Mouse (Mus musculus): ENCODE data around the gene Slfn2. TPM values are rescaled to one million over a fixed set of nuclear protein-coding genes. Genes with fewer than 3 reads are reported as not detected.
A peak's percentile ranks its signal among the peaks of the same experiment; 100 is the strongest.
"Not testable (repeated sequence)": the region's sequence is repeated elsewhere in the genome, so short reads cannot be mapped to it uniquely, and the experiment has no call there.

Gene Slfn2
- polyA plus RNA-seq (2015; fragmentation: Nextera tagmentation; extraction: Ambion mirVana), result 19.0 and 21.5 TPM in 2 replicates

- H3K27me3 ChIP-seq (replicated peaks; ENCODE audit: insufficient read depth, low read length), result no peaks in the 10 kb centered on the region
- ATAC-seq (peak; percentile 59), DNase-seq (ENCODE audit: low spot score) (peak; percentile 32)
- peak within 1 kb of the TSS; percentile 32; the same call in 1 of the 2 replicates for H3K27ac ChIP-seq (ENCODE audit: low read length)
- H3K4me1 ChIP-seq (ENCODE audit: insufficient read depth, low read depth, low read length), result no peaks in the 10 kb centered on the region
- no peaks in the 10 kb centered on the region for H3K36me3 ChIP-seq (ENCODE audit: insufficient read depth, low read length)
- no peak within 1 kb of the TSS for H3K9ac ChIP-seq (replicated peaks; ENCODE audit: low read depth)
- H3K4me3 ChIP-seq (ENCODE audit: low read depth, low read length), result peak within 1 kb of the TSS; percentile 15
- no peak for TF ChIP-seq CTCF (IDR thresholded peaks at IDR 0.05)
- no peak for TF ChIP-seq EP300 (IDR thresholded peaks at IDR 0.05)
- WGBS, result 75% methylated on average over 2 of the region's 2 CpGs
- no peak within 1 kb of the TSS for H3K4me2 ChIP-seq (replicated peaks; ENCODE audit: low read depth, low read length)
- H3K9me3 ChIP-seq (ENCODE audit: low read length), result no peaks in the 10 kb centered on the region
Measured at GRCm38 (mm10) chr11:83064946-83065345, at the start of gene Slfn2. TSS of gene Slfn2 (plus strand) at chr11:83065112.

GRCm38 (mm10) chr11:83016093-83016492 lies 48.8 kb upstream of the Slfn2 start:
- H3K4me1 ChIP-seq (ENCODE audit: insufficient read depth, low read depth, low read length), result no peaks in the 10 kb centered on the region
- H3K4me3 ChIP-seq (ENCODE audit: low read depth, low read length), result no peak overlapping the region
- H3K27me3 ChIP-seq (replicated peaks; ENCODE audit: insufficient read depth, low read length), result no peaks in the 10 kb centered on the region
- no peak overlapping the region for H3K27ac ChIP-seq (ENCODE audit: low read length)
- DNase-seq (ENCODE audit: low spot score) (no peak), ATAC-seq (no peak)
- no peak overlapping the region for H3K4me2 ChIP-seq (replicated peaks; ENCODE audit: low read depth, low read length)
- H3K36me3 ChIP-seq (ENCODE audit: insufficient read depth, low read length), result no peaks in the 10 kb centered on the region
- TF ChIP-seq CTCF (IDR thresholded peaks at IDR 0.05) (no peak), EP300 (IDR thresholded peaks at IDR 0.05) (no peak)
- H3K9ac ChIP-seq (replicated peaks; ENCODE audit: low read depth), result no peak overlapping the region
- H3K9me3 ChIP-seq (ENCODE audit: low read length), result no peaks in the 10 kb centered on the region

- ATAC-seq; H3K27ac ChIP-seq (ENCODE audit: low read length): not testable (repeated sequence)
Measured at GRCm38 (mm10) chr11:83019561-83020519, 45.1 kb upstream of the Slfn2 start.

GRCm38 (mm10) chr11:83020621-83021020 lies 44.3 kb upstream of the Slfn2 start, which contains the start of gene Slfn8:
TSS of gene Slfn8 (minus strand) at chr11:83020810.
- ATAC-seq (no peak), DNase-seq (ENCODE audit: low spot score) (peak; percentile 13)
- TF ChIP-seq CTCF (IDR thresholded peaks at IDR 0.05) (no peak), EP300 (IDR thresholded peaks at IDR 0.05) (no peak)
- Histone ChIP-seq H3K4me1 (ENCODE audit: insufficient read depth, low read depth, low read length) (no peaks in the 10 kb centered on the region), H3K4me3 (ENCODE audit: low read depth, low read length) (no peak within 1 kb of the TSS; the same call in 1 of the 2 replicates), H3K36me3 (ENCODE audit: insufficient read depth, low read length) (no peaks in the 10 kb centered on the region), H3K27me3 (replicated peaks; ENCODE audit: insufficient read depth, low read length) (no peaks in the 10 kb centered on the region), H3K9ac (replicated peaks; ENCODE audit: low read depth) (no peak within 1 kb of the TSS), H3K27ac (ENCODE audit: low read length) (no peak within 1 kb of the TSS), H3K9me3 (ENCODE audit: low read length) (no peaks in the 10 kb centered on the region), H3K4me2 (replicated peaks; ENCODE audit: low read depth, low read length) (peak within 1 kb of the TSS; percentile 3; the same call in 1 of the 2 replicates)
- WGBS, result 47% methylated on average over 5 of the region's 5 CpGs

More at GRCm38 (mm10) chr11:83019561-83020519, 45.1 kb upstream of the Slfn2 start:
- H3K4me2 ChIP-seq (replicated peaks; ENCODE audit: low read depth, low read length), result peak overlapping the region; percentile 3; the same call in 1 of the 2 replicates
- H3K9me3 ChIP-seq (ENCODE audit: low read length); H3K4me1 ChIP-seq (ENCODE audit: insufficient read depth, low read depth, low read length); H3K36me3 ChIP-seq (ENCODE audit: insufficient read depth, low read length); H3K9ac ChIP-seq (replicated peaks; ENCODE audit: low read depth); H3K4me3 ChIP-seq (ENCODE audit: low read depth, low read length); H3K27me3 ChIP-seq (replicated peaks; ENCODE audit: insufficient read depth, low read length): not testable (repeated sequence)
- WGBS, result 73% methylated on average over 18 of the region's 18 CpGs
- peak; percentile 4 for DNase-seq (ENCODE audit: low spot score)

- not testable (repeated sequence) for DNase-seq (ENCODE audit: low spot score); H3K4me3 ChIP-seq (ENCODE audit: low read depth, low read length); ATAC-seq
Measured at GRCm38 (mm10) chr11:83038686-83039085, 26.2 kb upstream of the Slfn2 start.

GRCm38 (mm10) chr11:83039156-83039555 lies 25.8 kb upstream of the Slfn2 start:
- no peak for ATAC-seq
- Histone ChIP-seq H3K27me3 (replicated peaks; ENCODE audit: insufficient read depth, low read length) (no peaks in the 10 kb centered on the region), H3K4me2 (replicated peaks; ENCODE audit: low read depth, low read length) (no peak overlapping the region), H3K36me3 (ENCODE audit: insufficient read depth, low read length) (no peaks in the 10 kb centered on the region), H3K9me3 (ENCODE audit: low read length) (no peaks in the 10 kb centered on the region), H3K4me1 (ENCODE audit: insufficient read depth, low read depth, low read length) (no peaks in the 10 kb centered on the region), H3K9ac (replicated peaks; ENCODE audit: low read depth) (no peak overlapping the region), H3K4me3 (ENCODE audit: low read depth, low read length) (no peak overlapping the region), H3K27ac (ENCODE audit: low read length) (no peak overlapping the region)
- TF ChIP-seq EP300 (IDR thresholded peaks at IDR 0.05), result no peak
- no peak for TF ChIP-seq CTCF (IDR thresholded peaks at IDR 0.05)
- WGBS, result 86% methylated on average over 1 of the region's 1 CpGs
- no peak for DNase-seq (ENCODE audit: low spot score)

More at GRCm38 (mm10) chr11:83038686-83039085, 26.2 kb upstream of the Slfn2 start:
- H3K4me1 ChIP-seq (ENCODE audit: insufficient read depth, low read depth, low read length); H3K27ac ChIP-seq (ENCODE audit: low read length); H3K27me3 ChIP-seq (replicated peaks; ENCODE audit: insufficient read depth, low read length); H3K4me2 ChIP-seq (replicated peaks; ENCODE audit: low read depth, low read length); H3K36me3 ChIP-seq (ENCODE audit: insufficient read depth, low read length); H3K9ac ChIP-seq (replicated peaks; ENCODE audit: low read depth); H3K9me3 ChIP-seq (ENCODE audit: low read length): not testable (repeated sequence)
- WGBS, result 77% methylated on average over 3 of the region's 3 CpGs

All from lung, postnatal 0 days (tissue).